Mouse (Mus musculus) adrenal gland, adult 2 months (tissue): ENCODE results near the gene Gm16181. TPM values are rescaled to one million over a fixed set of nuclear protein-coding genes. Genes with fewer than 3 reads are reported as not detected.
"Not testable (repeated sequence)": the region's sequence is repeated elsewhere in the genome, so short reads cannot be mapped to it uniquely, and the experiment has no call there.

Experiments used
- DNase-seq: peaks from one replicate; pipeline ENCODE4 v3.0.0; 2021
- polyA plus RNA-seq: library from polyadenylated mRNA; depleted of rRNA; stranded (reverse); fragments of >200 nt; gene quantifications from 2 replicates; pipeline ENCODE4 v1.2.3, GENCODE M21; 2012
- total RNA-seq, 2 experiments: library from RNA; stranded (reverse); gene quantifications; 2 replicates each; pipeline ENCODE4 v1.2.3; 2021

Gm16181 gene
- total and polyA plus RNA-seq, 3 experiments: 1.3 TPM; not detected in 2

- no peak for DNase-seq
Observed at GRCm38 (mm10) chr17:35232659-35233058, 12.0 kb downstream of the Gm16181 start.

GRCm38 (mm10) chr17:35233114-35233980 is 12.7 kb downstream of the Gm16181 start, which contains the start of gene Atp6v1g2:
Gene Atp6v1g2, plus strand, starts transcription at chr17:35233660.
- DNase-seq: peak; percentile 58

GRCm38 (mm10) chr17:35234090-35234489 is 13.5 kb downstream of the Gm16181 start:
- DNase-seq: not testable (repeated sequence)

- DNase-seq: peak; percentile 73
Observed at GRCm38 (mm10) chr17:35234903-35235302, 14.3 kb downstream of the Gm16181 start.

GRCm38 (mm10) chr17:35235614-35236389 is 15.2 kb downstream of the Gm16181 start, which contains the start of gene Nfkbil1:
Gene Nfkbil1, minus strand, starts transcription at chr17:35235792.
- DNase-seq: peak; percentile 94

- DNase-seq: peak; percentile 97
Observed at GRCm38 (mm10) chr17:35236390-35236746, 15.7 kb downstream of the Gm16181 start.

GRCm38 (mm10) chr17:35236996-35237395 is 16.4 kb downstream of the Gm16181 start:
- DNase-seq: no peak

GRCm38 (mm10) chr17:35237504-35237903 is 16.9 kb downstream of the Gm16181 start:
- no peak for DNase-seq

GRCm38 (mm10) chr17:35239700-35240099 is 19.1 kb downstream of the Gm16181 start:
- DNase-seq: no peak

GRCm38 (mm10) chr17:35240384-35241304 is 20.0 kb downstream of the Gm16181 start:
- peak; percentile 38 for DNase-seq

- DNase-seq: peak; percentile 96
Observed at GRCm38 (mm10) chr17:35241305-35242014, 20.8 kb downstream of the Gm16181 start, which contains the start of gene Ddx39b. Gene Ddx39b, plus strand, starts transcription at chr17:35241746.

- DNase-seq: peak; percentile 81
Observed at GRCm38 (mm10) chr17:35242015-35242941, 21.6 kb downstream of the Gm16181 start.

- peak; percentile 59 for DNase-seq
Observed at GRCm38 (mm10) chr17:35243086-35243485, 22.5 kb downstream of the Gm16181 start.

- DNase-seq: no peak
Observed at GRCm38 (mm10) chr17:35244999-35245398, 24.4 kb downstream of the Gm16181 start.

- no peak for DNase-seq
Observed at GRCm38 (mm10) chr17:35245731-35246623, 25.3 kb downstream of the Gm16181 start.

GRCm38 (mm10) chr17:35247144-35247543 is 26.5 kb downstream of the Gm16181 start:
- DNase-seq: no peak

- no peak for DNase-seq
Observed at GRCm38 (mm10) chr17:35248986-35249385, 28.4 kb downstream of the Gm16181 start.

- no peak for DNase-seq
Observed at GRCm38 (mm10) chr17:35249451-35250197, 29.0 kb downstream of the Gm16181 start.
